Mouse (Mus musculus) cerebral cortex, adult 2 months (tissue): Measurements from ENCODE around the gene Adcy10.

ENCODE experiments used
- WGBS: fragments of 180-500 bp; shearing (Covaris S2); methylation state at CpG from one replicate; pipeline ENCODE4 v1.1.7; 2018; 5-methylcytosine and 5-hydroxymethylcytosine counted together

The Adcy10 gene

GRCm38 (mm10) chr1:165556711-165557110 lies 71.7 kb downstream of the Adcy10 start:
- 16% methylated on average over 2 of the region's 2 CpGs for WGBS

DNA sequence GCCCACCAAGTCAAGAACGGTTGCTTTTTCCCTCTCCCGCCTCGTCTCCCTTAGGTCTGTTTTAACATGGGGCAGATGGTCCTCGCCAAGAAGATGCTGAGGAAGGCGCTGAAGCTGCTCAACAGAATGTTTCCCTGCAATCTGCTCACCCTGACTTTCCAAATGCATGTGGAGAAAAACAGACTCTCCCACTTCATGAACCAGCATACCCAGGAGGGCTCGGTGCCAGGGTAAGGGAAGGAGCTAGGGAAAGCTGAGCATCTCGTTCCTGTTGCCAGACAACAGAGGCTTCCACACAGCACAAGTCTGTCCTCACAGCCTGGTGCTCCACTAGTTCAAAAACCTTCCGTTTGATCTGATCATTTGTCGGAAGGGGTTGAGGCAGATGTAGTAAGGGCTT lies 74.1 kb downstream of the Adcy10 start:
- 45% methylated on average over 9 of the region's 9 CpGs for WGBS

DNA sequence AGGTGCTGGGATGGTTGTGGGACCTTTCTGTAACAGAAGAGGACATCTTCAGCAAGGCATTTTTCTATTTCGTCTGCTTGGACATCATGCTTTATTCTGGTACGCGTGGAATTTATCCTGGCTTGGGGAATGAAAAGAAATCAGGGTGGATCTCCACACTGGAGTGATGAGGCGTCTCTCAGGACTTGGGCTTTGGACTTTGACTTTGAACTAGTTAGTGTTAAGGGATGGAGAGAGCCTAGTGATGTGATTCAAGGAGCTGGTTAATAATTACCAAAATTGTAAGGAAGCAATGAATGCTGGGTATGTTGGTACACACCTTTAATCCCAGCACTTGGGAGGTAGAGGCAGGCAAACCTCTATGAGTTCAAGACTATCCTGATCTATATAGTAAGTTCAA lies 80.3 kb downstream of the Adcy10 start:
- WGBS = 95% methylated on average over 4 of the region's 4 CpGs

DNA sequence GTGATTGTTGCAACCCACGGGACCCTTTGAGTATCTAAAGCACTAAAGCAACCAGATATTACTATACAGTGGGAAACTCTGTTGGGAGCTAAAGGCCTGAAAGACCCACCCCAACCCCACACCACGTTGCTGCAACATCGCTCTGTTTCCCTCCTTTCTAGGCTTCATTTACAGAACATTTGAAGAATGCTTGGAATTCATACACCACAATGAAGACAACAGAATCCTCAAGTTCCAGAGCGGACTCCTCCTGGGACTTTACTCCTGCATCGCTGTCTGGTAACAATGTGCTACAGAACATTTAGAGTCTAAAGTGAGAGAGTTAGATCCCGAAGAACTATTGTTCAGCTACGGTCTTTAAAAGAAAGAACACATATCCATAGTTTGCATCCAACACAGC lies 82.5 kb downstream of the Adcy10 start:
- WGBS = 81% methylated on average over 7 of the region's 7 CpGs

GRCm38 (mm10) chr1:165576005-165576404 lies 91.0 kb downstream of the Adcy10 start:
- 92% methylated on average over 4 of the region's 4 CpGs for WGBS

DNA sequence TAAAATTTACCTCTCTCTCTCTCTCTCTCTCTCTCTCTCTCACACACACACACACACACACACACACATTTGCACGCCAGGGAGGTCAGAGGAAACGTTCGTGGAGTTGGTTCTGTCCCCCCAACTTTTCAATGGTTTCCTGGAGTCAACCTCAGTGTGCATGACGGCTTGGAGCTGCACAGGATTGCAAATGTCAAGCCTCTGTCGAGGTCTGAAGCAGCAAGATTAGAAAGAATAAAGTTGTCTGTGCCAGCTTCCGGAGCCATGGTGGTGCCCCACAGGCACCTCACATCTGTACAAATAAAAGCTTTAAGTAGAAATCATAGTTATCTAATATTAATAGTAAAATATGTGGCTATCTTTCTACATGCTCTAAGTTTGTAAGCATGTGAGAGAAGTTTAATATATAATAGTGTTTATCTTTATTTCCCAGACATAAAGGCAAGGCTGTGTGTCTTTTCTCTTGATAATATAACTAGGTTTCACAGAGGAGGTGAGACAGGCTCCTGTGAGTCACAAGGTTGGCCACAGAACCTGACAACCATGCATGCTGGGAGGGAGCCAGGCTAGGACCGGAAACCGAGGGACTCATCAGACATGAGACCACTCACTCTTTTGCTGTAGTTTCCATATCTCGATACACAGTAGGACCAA lies 91.6 kb downstream of the Adcy10 start:
- 82% methylated on average over 9 of the region's 9 CpGs for WGBS

GRCm38 (mm10) chr1:165579332-165579731 lies 94.3 kb downstream of the Adcy10 start:
- WGBS = 59% methylated on average over 5 of the region's 5 CpGs

- 96% methylated on average over 3 of the region's 3 CpGs for WGBS
Measured at GRCm38 (mm10) chr1:165581255-165581654, 96.3 kb downstream of the Adcy10 start.

GRCm38 (mm10) chr1:165583529-165584184 lies 98.7 kb downstream of the Adcy10 start:
- WGBS = 42% methylated on average over 12 of the region's 12 CpGs

- 78% methylated on average over 14 of the region's 14 CpGs for WGBS
Measured at GRCm38 (mm10) chr1:165585389-165586104, 100.6 kb downstream of the Adcy10 start.

DNA sequence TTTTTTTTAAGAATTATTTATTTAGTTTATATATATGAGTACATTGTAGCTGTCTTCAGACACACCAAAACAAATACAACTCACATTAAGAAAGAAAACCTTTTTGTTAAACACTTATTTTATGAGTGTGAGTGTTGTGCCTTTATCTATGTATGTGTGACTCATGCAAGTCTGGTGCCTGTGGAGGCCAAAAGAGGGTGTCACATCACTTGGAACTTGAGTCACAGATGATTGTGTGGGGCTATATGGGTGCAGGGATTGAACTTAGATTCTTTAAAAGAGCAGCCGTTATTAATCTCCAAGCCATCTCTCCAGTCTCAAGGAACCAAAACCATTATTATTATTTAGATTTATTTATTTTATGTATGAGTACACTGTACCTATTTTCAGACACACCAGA lies 101.4 kb downstream of the Adcy10 start:
- 79% methylated on average over 1 of the region's 1 CpGs for WGBS

GRCm38 (mm10) chr1:165587845-165588244 lies 102.9 kb downstream of the Adcy10 start:
- WGBS = 72% methylated on average over 8 of the region's 8 CpGs

GRCm38 (mm10) chr1:165589280-165590048 lies 104.5 kb downstream of the Adcy10 start:
- 54% methylated on average over 10 of the region's 10 CpGs for WGBS

- WGBS = 67% methylated on average over 8 of the region's 8 CpGs
Measured at GRCm38 (mm10) chr1:165590760-165591159, 105.8 kb downstream of the Adcy10 start.

- 78% methylated on average over 14 of the region's 14 CpGs for WGBS
Measured at GRCm38 (mm10) chr1:165592295-165593082, 107.5 kb downstream of the Adcy10 start.

DNA sequence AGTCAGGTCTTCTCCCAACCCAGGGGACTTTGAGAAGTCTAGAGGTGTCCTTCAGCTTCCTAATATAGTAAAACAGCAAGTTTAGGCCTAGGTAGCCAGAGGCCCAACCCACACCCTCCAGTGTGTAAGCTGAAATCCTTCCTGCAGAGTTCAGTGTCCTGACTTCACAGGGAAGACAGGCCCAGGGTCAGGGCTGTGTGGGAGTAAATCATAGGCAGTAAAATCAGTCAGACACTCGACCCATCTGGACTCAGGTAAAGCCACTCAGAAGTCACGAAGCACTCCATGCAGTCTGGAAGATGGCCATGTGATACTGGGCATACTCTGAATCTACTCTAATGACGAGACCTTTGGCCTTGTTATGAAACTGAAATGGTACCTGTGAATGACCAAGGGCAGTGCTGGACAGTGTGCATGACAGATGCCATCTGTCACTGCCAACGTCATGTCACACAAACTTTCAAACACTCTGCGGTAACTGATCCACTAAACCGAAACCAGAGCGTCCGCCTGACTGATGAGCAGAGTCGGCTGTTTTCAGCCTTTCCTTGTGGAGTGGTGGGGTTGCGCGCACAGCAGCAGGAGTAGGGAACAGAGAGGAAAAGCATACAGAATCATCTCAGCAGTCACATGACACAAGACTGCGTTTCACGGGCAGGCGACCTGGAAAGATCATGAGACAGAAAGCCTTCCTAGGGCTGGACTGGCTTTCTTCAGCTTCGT lies 109.9 kb downstream of the Adcy10 start:
- 95% methylated on average over 15 of the region's 15 CpGs for WGBS

- 74% methylated on average over 10 of the region's 10 CpGs for WGBS
Measured at GRCm38 (mm10) chr1:165601775-165602280, 116.8 kb downstream of the Adcy10 start.

- WGBS = 86% methylated on average over 14 of the region's 14 CpGs
Measured at GRCm38 (mm10) chr1:165603218-165603617, 118.2 kb downstream of the Adcy10 start.

DNA sequence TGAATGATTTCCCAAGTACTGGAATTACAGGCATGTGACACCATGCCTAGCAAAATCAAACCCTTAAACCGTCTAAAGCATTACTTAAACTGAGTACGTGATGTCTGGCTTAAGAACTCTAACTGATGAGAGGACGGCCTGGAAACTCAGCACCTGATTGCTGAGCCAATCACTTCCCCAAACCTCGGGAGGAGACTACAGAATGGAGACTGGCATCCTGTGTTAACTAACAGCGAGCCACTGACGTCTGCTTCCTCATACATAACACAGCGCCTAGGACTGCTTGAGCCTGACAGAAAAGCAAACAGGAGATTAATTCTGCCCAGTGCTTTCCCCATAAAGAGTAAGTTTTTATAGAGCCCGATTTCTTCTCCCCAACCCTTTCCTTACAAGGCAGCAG lies 119.2 kb downstream of the Adcy10 start:
- WGBS = 79% methylated on average over 8 of the region's 8 CpGs

DNA sequence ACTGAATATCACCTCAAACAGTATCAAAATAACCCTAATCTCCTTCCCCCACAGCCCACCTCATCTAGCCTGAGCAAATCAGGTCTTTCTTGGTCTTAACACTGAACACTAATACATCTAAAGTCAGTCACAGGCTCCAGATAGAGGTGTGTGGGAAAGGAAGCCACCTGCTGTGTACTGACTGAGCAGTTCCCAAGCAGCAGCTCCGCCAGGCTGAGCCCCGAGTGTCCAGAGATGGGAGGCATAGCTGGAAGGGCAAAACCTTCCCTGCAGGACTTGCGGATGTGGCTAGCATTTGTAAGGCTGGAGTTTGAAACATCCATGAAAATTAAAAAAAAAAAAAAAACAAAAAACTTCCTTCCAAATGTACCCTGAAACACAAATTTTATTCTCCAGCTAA lies 120.1 kb downstream of the Adcy10 start:
- WGBS = 81% methylated on average over 3 of the region's 3 CpGs
